Mouse (Mus musculus) T-helper 2 cell (primary cell): ENCODE data around the gene Gm10135.
"Not testable (repeated sequence)": the region's sequence is repeated elsewhere in the genome, so short reads cannot be mapped to it uniquely, and the experiment has no call there.

Experiments
- in situ Hi-C: fragments of 300-600 bp; cut with MboI, MseI; formaldehyde crosslinking; loops from one replicate; pipeline ENCODE4 v1.15.1; 2025; ENCODE audit warnings: high pct_unique_total_duplicates

Gm10135 gene

GRCm38 (mm10) chr5:72972435-72972834, 2.1 kb downstream of the Gm10135 start:
- in situ Hi-C loops = no loop called here

GRCm38 (mm10) chr5:72965706-72966105, 8.8 kb downstream of the Gm10135 start:
- in situ Hi-C loops = no loop called here

GRCm38 (mm10) chr5:72960096-72960495, 14.4 kb downstream of the Gm10135 start:
- in situ Hi-C loops = no loop called here

- in situ Hi-C loops = no loop called here
Observed at GRCm38 (mm10) chr5:72957281-72957680, 17.2 kb downstream of the Gm10135 start.

- in situ Hi-C loops = no loop called here
Observed at GRCm38 (mm10) chr5:72953996-72954604, 20.4 kb downstream of the Gm10135 start.

GRCm38 (mm10) chr5:72950252-72950651, 24.2 kb downstream of the Gm10135 start:
- in situ Hi-C loops = no loop called here

- in situ Hi-C loops = no loop called here
Observed at GRCm38 (mm10) chr5:72948136-72948535, 26.4 kb downstream of the Gm10135 start.

GRCm38 (mm10) chr5:72940906-72941432, 33.5 kb downstream of the Gm10135 start:
- in situ Hi-C loops = no loop called here

- in situ Hi-C loops = no loop called here
Observed at GRCm38 (mm10) chr5:72939311-72939710, 35.2 kb downstream of the Gm10135 start.

- in situ Hi-C loops = not testable (repeated sequence)
Observed at GRCm38 (mm10) chr5:72938421-72938820, 36.1 kb downstream of the Gm10135 start.

GRCm38 (mm10) chr5:72933026-72933675, 41.4 kb downstream of the Gm10135 start:
- in situ Hi-C loops = no loop called here

- in situ Hi-C loops = no loop called here
Observed at GRCm38 (mm10) chr5:72927074-72927473, 47.4 kb downstream of the Gm10135 start.

- in situ Hi-C loops = no loop called here
Observed at GRCm38 (mm10) chr5:72922796-72923195, 51.7 kb downstream of the Gm10135 start.

- in situ Hi-C loops = no loop called here
Observed at GRCm38 (mm10) chr5:72921171-72921570, 53.3 kb downstream of the Gm10135 start.

GRCm38 (mm10) chr5:72920416-72920815, 54.1 kb downstream of the Gm10135 start:
- in situ Hi-C loops = no loop called here

GRCm38 (mm10) chr5:72916851-72917250, 57.7 kb downstream of the Gm10135 start:
- in situ Hi-C loops = no loop called here

- in situ Hi-C loops = no loop called here
Observed at GRCm38 (mm10) chr5:72916048-72916447, 58.5 kb downstream of the Gm10135 start.
